Mouse (Mus musculus) heart, postnatal 0 days (tissue): ENCODE measurements around the gene Mphosph9. TPM values are rescaled to one million over a fixed set of nuclear protein-coding genes. Genes with fewer than 3 reads are reported as not detected.
"Not testable (repeated sequence)": the region's sequence is repeated elsewhere in the genome, so short reads cannot be mapped to it uniquely, and the experiment has no call there.

Experiments
- ATAC-seq: fragments of 200-750 bp; cut with Nextera tagmentation; 2 replicates; pipeline ENCODE4 v1.8.0; 2017; ENCODE audit warnings: low read depth, moderate number of reproducible peaks, moderate library complexity; ENCODE audit not compliant: insufficient read depth
- DNase-seq: peaks from one replicate; pipeline ENCODE4 v3.0.0-alpha.2; 2016; ENCODE audit warnings: low spot score
- H3K27ac ChIP-seq: fragments of 300-500 bp; sonication (generic); 2 replicates; pipeline ENCODE4 v1.5.1; 2014; ENCODE audit warnings: low read depth, mild to moderate bottlenecking
- H3K27me3 ChIP-seq: fragments of 300-500 bp; sonication (generic); 2 replicates; pipeline ENCODE4 v1.6.1; 2014; ENCODE audit warnings: low read length, mixed read lengths; ENCODE audit not compliant: control insufficient read depth, insufficient read depth
- H3K36me3 ChIP-seq: fragments of 300-500 bp; sonication (generic); replicated peaks from 2 replicates; pipeline ENCODE4 v1.6.1; 2014; ENCODE audit warnings: low read length, mixed read lengths; ENCODE audit not compliant: control insufficient read depth, insufficient read depth
- H3K4me1 ChIP-seq: fragments of 300-500 bp; sonication (generic); 2 replicates; pipeline ENCODE4 v1.6.1; 2014; ENCODE audit warnings: antibody characterized with exemption; ENCODE audit not compliant: control insufficient read depth, insufficient read depth
- H3K4me2 ChIP-seq: fragments of 300-500 bp; sonication (generic); 2 replicates; pipeline ENCODE4 v1.6.1; 2014; ENCODE audit warnings: low read depth, mild to moderate bottlenecking, low read length, moderate library complexity
- H3K4me3 ChIP-seq: fragments of 300-500 bp; sonication (generic); 2 replicates; pipeline ENCODE4 v1.5.1; 2014; ENCODE audit warnings: low read depth, low read length
- H3K9ac ChIP-seq: fragments of 300-500 bp; sonication (generic); replicated peaks from 2 replicates; pipeline ENCODE4 v1.6.1; 2014; ENCODE audit warnings: low read depth, low read length, mixed read lengths
- H3K9me3 ChIP-seq: fragments of 300-500 bp; sonication (generic); replicated peaks from 2 replicates; pipeline ENCODE4 v1.6.1; 2016; ENCODE audit warnings: low read length; ENCODE audit not compliant: control insufficient read depth
- CTCF ChIP-seq: IDR thresholded peaks from 2 replicates; pipeline ENCODE4 v1.5.1; 2016; ENCODE audit warnings: antibody characterized with exemption, control low read depth, low read depth
- EP300 ChIP-seq: IDR thresholded peaks from 2 replicates; pipeline ENCODE4 v1.6.1; 2016; ENCODE audit warnings: antibody characterized with exemption, low read depth
- WGBS: fragments of 180-500 bp; shearing (Covaris S2); extraction: QIAGEN DNeasy Blood & Tissue Kit; methylation state at CpG from one replicate; pipeline ENCODE4 v1.1.7; 2014; 5-methylcytosine and 5-hydroxymethylcytosine counted together
- polyA plus RNA-seq: library from polyadenylated mRNA; unstranded; fragments of >200 nt; fragmentation: Nextera tagmentation; extraction: Ambion mirVana; gene quantifications from 2 replicates; pipeline ENCODE4 v1.2.1, GENCODE M21; 2015
- total RNA-seq: library from RNA; depleted of rRNA; stranded (reverse); fragments of >200 nt; gene quantifications from 2 replicates; pipeline ENCODE4 v1.2.3, GENCODE M21; 2014; ENCODE audit warnings: low replicate concordance

Gene Mphosph9
- total and polyA plus RNA-seq, 2 experiments from 2014 or later, result 5.3 to 10.5 TPM

GRCm38 (mm10) chr5:124300132-124300531 lies 27.6 kb downstream of the Mphosph9 start:
- H3K9ac ChIP-seq, result no peak overlapping the region
- peaks cover 4% of the 10 kb centered on the region; the same call in 1 of the 2 replicates for H3K4me1 ChIP-seq
- ATAC-seq, result peak; percentile 55; the same call in 1 of the 2 replicates
- H3K27ac ChIP-seq, result 0 out of 2 replicates have a peak overlapping the region, but pooled peaks have one; percentile 7
- no peaks in the 10 kb centered on the region for H3K9me3 ChIP-seq
- H3K4me2 ChIP-seq, result no peak overlapping the region
- no peaks in the 10 kb centered on the region for H3K27me3 ChIP-seq
- 40% methylated on average over 4 of the region's 4 CpGs for WGBS
- TF ChIP-seq EP300 (no peak), CTCF (no peak)
- DNase-seq, result no peak
- H3K36me3 ChIP-seq, result peaks cover 52% of the 10 kb centered on the region
- H3K4me3 ChIP-seq, result no peak overlapping the region

GRCm38 (mm10) chr5:124299307-124299706 lies 28.5 kb downstream of the Mphosph9 start:
- not testable (repeated sequence) for H3K9ac ChIP-seq, H3K4me1 ChIP-seq, H3K27ac ChIP-seq, ATAC-seq, H3K4me2 ChIP-seq, H3K4me3 ChIP-seq, H3K27me3 ChIP-seq, H3K9me3 ChIP-seq
- DNase-seq, result peak; percentile 13
- 51% methylated on average over 3 of the region's 4 CpGs for WGBS
- peaks cover 50% of the 10 kb centered on the region for H3K36me3 ChIP-seq
- peak; percentile 66 for TF ChIP-seq CTCF

- Histone ChIP-seq H3K4me3 (no peak overlapping the region), H3K9ac (no peak overlapping the region), H3K36me3 (peaks cover 58% of the 10 kb centered on the region), H3K9me3 (no peaks in the 10 kb centered on the region), H3K27ac (no peak overlapping the region), H3K4me2 (no peak overlapping the region), H3K27me3 (no peaks in the 10 kb centered on the region), H3K4me1 (peaks cover 4% of the 10 kb centered on the region; the same call in 1 of the 2 replicates)
- DNase-seq, result no peak
- no peak for ATAC-seq
- 84% methylated on average over 4 of the region's 4 CpGs for WGBS
- TF ChIP-seq CTCF (no peak), EP300 (no peak)
These were observed 31.3 kb downstream of the Mphosph9 start for GRCm38 (mm10) chr5:124296475-124296874.

DNA sequence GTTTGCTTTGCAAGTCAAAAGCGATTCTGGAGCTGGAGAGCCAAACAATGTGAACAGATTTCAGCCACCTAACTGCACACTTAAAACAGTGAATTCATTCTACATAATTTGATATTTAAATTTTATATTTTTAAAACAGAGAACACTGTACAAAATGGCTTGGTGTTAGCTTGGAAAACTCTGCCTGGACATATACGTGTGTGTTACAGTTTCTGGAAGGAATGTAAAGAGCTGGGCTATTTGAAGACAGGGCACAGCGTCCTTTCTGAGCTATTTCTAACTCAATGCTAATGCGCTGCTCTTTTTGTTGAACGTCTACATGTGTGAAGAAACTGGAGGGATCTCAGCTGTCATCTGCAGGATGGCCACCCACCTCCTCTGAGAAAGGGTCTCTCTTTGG lies 33.8 kb downstream of the Mphosph9 start:
- H3K4me1 ChIP-seq, result no peaks in the 10 kb centered on the region
- no peak overlapping the region for H3K9ac ChIP-seq
- H3K4me2 ChIP-seq, result no peak overlapping the region
- peaks cover 81% of the 10 kb centered on the region for H3K36me3 ChIP-seq
- H3K9me3 ChIP-seq, result no peaks in the 10 kb centered on the region
- H3K27me3 ChIP-seq, result no peaks in the 10 kb centered on the region
- TF ChIP-seq CTCF (no peak), EP300 (no peak)
- DNase-seq (no peak), ATAC-seq (no peak)
- no peak overlapping the region for H3K4me3 ChIP-seq
- WGBS, result 68% methylated on average over 5 of the region's 5 CpGs
- H3K27ac ChIP-seq, result no peak overlapping the region

GRCm38 (mm10) chr5:124290216-124290615 lies 37.6 kb downstream of the Mphosph9 start:
- ATAC-seq (no peak), DNase-seq (no peak)
- H3K4me1 ChIP-seq, result no peaks in the 10 kb centered on the region
- peaks cover 78% of the 10 kb centered on the region for H3K36me3 ChIP-seq
- H3K27me3 ChIP-seq, result no peaks in the 10 kb centered on the region
- no peak overlapping the region for H3K9ac ChIP-seq
- TF ChIP-seq EP300 (no peak), CTCF (no peak)
- WGBS, result 76% methylated on average over 4 of the region's 4 CpGs
- no peak overlapping the region for H3K4me2 ChIP-seq
- no peak overlapping the region for H3K27ac ChIP-seq
- H3K4me3 ChIP-seq, result no peak overlapping the region
- 0 out of 2 replicates have a peak, but pooled peaks cover 3% of the 10 kb centered on the region for H3K9me3 ChIP-seq

GRCm38 (mm10) chr5:124287616-124288247 lies 40.0 kb downstream of the Mphosph9 start:
- Histone ChIP-seq H3K4me1 (no peaks in the 10 kb centered on the region), H3K9ac (no peak overlapping the region), H3K27me3 (no peaks in the 10 kb centered on the region), H3K9me3 (0 out of 2 replicates have a peak, but pooled peaks cover 3% of the 10 kb centered on the region), H3K36me3 (peaks cover 75% of the 10 kb centered on the region), H3K4me3 (no peak overlapping the region), H3K27ac (no peak overlapping the region), H3K4me2 (no peak overlapping the region)
- no peak for DNase-seq
- 97% methylated on average over 6 of the region's 6 CpGs for WGBS
- ATAC-seq, result no peak
- TF ChIP-seq CTCF, result no peak
- no peak for TF ChIP-seq EP300
